Mouse (Mus musculus) hindbrain, embryonic 13.5 days (tissue): ENCODE measurements around the gene Sorl1. TPM values are rescaled to one million over a fixed set of nuclear protein-coding genes. Genes with fewer than 3 reads are reported as not detected.
A peak's percentile ranks its signal among the peaks of the same experiment; 100 is the strongest.

Experiments used
- ATAC-seq: fragments of 200-750 bp; cut with Nextera tagmentation; 2 replicates; pipeline ENCODE4 v1.8.0; 2017; ENCODE audit warnings: moderate TSS enrichment; ENCODE audit not compliant: low FRiP score
- H3K27ac ChIP-seq: fragments of 300-500 bp; sonication (generic); 2 replicates; pipeline ENCODE4 v1.5.1; 2015; ENCODE audit warnings: inconsistent platforms, mild to moderate bottlenecking, moderate library complexity
- H3K27me3 ChIP-seq: fragments of 300-500 bp; sonication (generic); 2 replicates; pipeline ENCODE4 v1.6.1; 2015; ENCODE audit warnings: mild to moderate bottlenecking, inconsistent platforms
- H3K36me3 ChIP-seq: fragments of 300-500 bp; sonication (generic); 2 replicates; pipeline ENCODE4 v1.6.1; 2015; ENCODE audit warnings: mild to moderate bottlenecking, inconsistent platforms
- H3K4me1 ChIP-seq: fragments of 300-500 bp; sonication (generic); replicated peaks from 2 replicates; pipeline ENCODE4 v1.6.1; 2015; ENCODE audit warnings: inconsistent platforms
- H3K4me2 ChIP-seq: fragments of 300-500 bp; sonication (generic); 2 replicates; pipeline ENCODE4 v1.6.1; 2015; ENCODE audit warnings: inconsistent platforms, mild to moderate bottlenecking, moderate library complexity
- H3K4me3 ChIP-seq: fragments of 300-500 bp; sonication (generic); 2 replicates; pipeline ENCODE4 v1.5.1; 2015; ENCODE audit warnings: mild to moderate bottlenecking, inconsistent platforms
- H3K9ac ChIP-seq: fragments of 300-500 bp; sonication (generic); 2 replicates; pipeline ENCODE4 v1.6.1; 2015; ENCODE audit warnings: mild to moderate bottlenecking, inconsistent platforms
- H3K9me3 ChIP-seq: fragments of 300-500 bp; sonication (generic); 2 replicates; pipeline ENCODE4 v1.6.1; 2016; ENCODE audit warnings: inconsistent platforms
- WGBS: fragments of 180-500 bp; shearing (Covaris S2); methylation state at CpG from one replicate; pipeline ENCODE4 v1.1.7; 2015; 5-methylcytosine and 5-hydroxymethylcytosine counted together
- polyA plus RNA-seq: library from polyadenylated mRNA; unstranded; fragments of >200 nt; fragmentation: Nextera tagmentation; extraction: Ambion mirVana; gene quantifications from 2 replicates; pipeline ENCODE4 v1.2.1, GENCODE M21; 2015

Gene Sorl1
- polyA plus RNA-seq, 1 experiment from 2014 or later = 12.8 TPM

GRCm38 (mm10) chr9:42019308-42020031, 104.6 kb downstream of the Sorl1 start:
- Histone ChIP-seq H3K27me3 (0 out of 2 replicates have a peak, but pooled peaks cover 3% of the 10 kb centered on the region), H3K4me2 (no peak overlapping the region), H3K4me1 (peaks cover 15% of the 10 kb centered on the region), H3K4me3 (no peak overlapping the region), H3K9me3 (peaks cover 6% of the 10 kb centered on the region; the same call in 1 of the 2 replicates), H3K9ac (no peak overlapping the region), H3K27ac (0 out of 2 replicates have a peak overlapping the region, but pooled peaks have one; percentile 2), H3K36me3 (peaks cover 62% of the 10 kb centered on the region)
- ATAC-seq = no peak
- WGBS = 59% methylated on average over 7 of the region's 7 CpGs

GRCm38 (mm10) chr9:42008501-42008900, 115.6 kb downstream of the Sorl1 start:
- no peak overlapping the region for H3K9ac ChIP-seq
- peaks cover 4% of the 10 kb centered on the region; the same call in 1 of the 2 replicates for H3K4me1 ChIP-seq
- no peak overlapping the region for H3K4me3 ChIP-seq
- H3K9me3 ChIP-seq = no peaks in the 10 kb centered on the region
- H3K27me3 ChIP-seq = no peaks in the 10 kb centered on the region
- peaks cover 23% of the 10 kb centered on the region for H3K36me3 ChIP-seq
- H3K27ac ChIP-seq = no peak overlapping the region
- ATAC-seq = no peak
- no peak overlapping the region for H3K4me2 ChIP-seq
- 97% methylated on average over 5 of the region's 5 CpGs for WGBS

GRCm38 (mm10) chr9:42005101-42005500, 119.0 kb downstream of the Sorl1 start:
- Histone ChIP-seq H3K4me2 (no peak overlapping the region), H3K27me3 (no peaks in the 10 kb centered on the region), H3K36me3 (peaks cover 32% of the 10 kb centered on the region), H3K9ac (no peak overlapping the region), H3K27ac (no peak overlapping the region), H3K9me3 (no peaks in the 10 kb centered on the region), H3K4me1 (peaks cover 6% of the 10 kb centered on the region; the same call in 1 of the 2 replicates), H3K4me3 (no peak overlapping the region)
- WGBS = 73% methylated on average over 8 of the region's 8 CpGs
- ATAC-seq = no peak

- H3K27me3 ChIP-seq = no peaks in the 10 kb centered on the region
- H3K27ac ChIP-seq = 0 out of 2 replicates have a peak overlapping the region, but pooled peaks have one; percentile 9
- peaks cover 9% of the 10 kb centered on the region; the same call in 1 of the 2 replicates for H3K4me1 ChIP-seq
- H3K4me2 ChIP-seq = no peak overlapping the region
- peak overlapping the region; percentile 36; the same call in 1 of the 2 replicates for H3K9ac ChIP-seq
- peaks cover 32% of the 10 kb centered on the region for H3K36me3 ChIP-seq
- no peaks in the 10 kb centered on the region for H3K9me3 ChIP-seq
- H3K4me3 ChIP-seq = no peak overlapping the region
- ATAC-seq = no peak
- 84% methylated on average over 4 of the region's 4 CpGs for WGBS
Observed at GRCm38 (mm10) chr9:42004140-42004539, 120.0 kb downstream of the Sorl1 start.

- ATAC-seq = peak; percentile 65
Observed at GRCm38 (mm10) chr9:41999498-42000473, 124.3 kb downstream of the Sorl1 start.

GRCm38 (mm10) chr9:41995278-41995677, 128.8 kb downstream of the Sorl1 start:
- Histone ChIP-seq H3K9me3 (no peaks in the 10 kb centered on the region), H3K36me3 (peaks cover 36% of the 10 kb centered on the region), H3K4me2 (no peak overlapping the region), H3K9ac (no peak overlapping the region), H3K4me1 (peaks cover 4% of the 10 kb centered on the region; the same call in 1 of the 2 replicates), H3K27me3 (no peaks in the 10 kb centered on the region), H3K27ac (no peak overlapping the region; the same call in 1 of the 2 replicates), H3K4me3 (no peak overlapping the region)
- ATAC-seq = no peak
- WGBS = 86% methylated on average over 9 of the region's 9 CpGs

More at GRCm38 (mm10) chr9:41999498-42000473, 124.3 kb downstream of the Sorl1 start:
- Histone ChIP-seq H3K36me3 (peaks cover 19% of the 10 kb centered on the region), H3K27me3 (no peaks in the 10 kb centered on the region), H3K27ac (peak overlapping the region; percentile 61), H3K4me1 (peaks cover 9% of the 10 kb centered on the region; the same call in 1 of the 2 replicates), H3K9me3 (no peaks in the 10 kb centered on the region), H3K4me2 (no peak overlapping the region), H3K4me3 (no peak overlapping the region), H3K9ac (no peak overlapping the region)
- WGBS = 69% methylated on average over 12 of the region's 12 CpGs

- H3K27ac ChIP-seq = no peak overlapping the region
- no peak overlapping the region for H3K9ac ChIP-seq
- H3K27me3 ChIP-seq = no peaks in the 10 kb centered on the region
- H3K4me3 ChIP-seq = no peak overlapping the region
- no peak overlapping the region for H3K4me2 ChIP-seq
- peaks cover 47% of the 10 kb centered on the region for H3K36me3 ChIP-seq
- H3K9me3 ChIP-seq = no peaks in the 10 kb centered on the region
- H3K4me1 ChIP-seq = no peaks in the 10 kb centered on the region
- WGBS = 90% methylated on average over 5 of the region's 5 CpGs
- ATAC-seq = no peak
Observed at GRCm38 (mm10) chr9:41993821-41994220, 130.3 kb downstream of the Sorl1 start.

GRCm38 (mm10) chr9:41992841-41993240, 131.3 kb downstream of the Sorl1 start:
- H3K9me3 ChIP-seq = no peaks in the 10 kb centered on the region
- peaks cover 56% of the 10 kb centered on the region for H3K36me3 ChIP-seq
- no peak overlapping the region for H3K4me3 ChIP-seq
- WGBS = 91% methylated on average over 5 of the region's 5 CpGs
- H3K4me1 ChIP-seq = no peaks in the 10 kb centered on the region
- ATAC-seq = no peak
- no peaks in the 10 kb centered on the region for H3K27me3 ChIP-seq
- H3K27ac ChIP-seq = no peak overlapping the region
- H3K9ac ChIP-seq = no peak overlapping the region
- H3K4me2 ChIP-seq = no peak overlapping the region

GRCm38 (mm10) chr9:41985636-41986035, 138.5 kb downstream of the Sorl1 start:
- Histone ChIP-seq H3K9ac (no peak overlapping the region), H3K4me3 (no peak overlapping the region), H3K27ac (no peak overlapping the region), H3K27me3 (no peaks in the 10 kb centered on the region), H3K36me3 (peaks cover 73% of the 10 kb centered on the region), H3K4me2 (no peak overlapping the region), H3K9me3 (no peaks in the 10 kb centered on the region), H3K4me1 (peaks cover 3% of the 10 kb centered on the region)
- ATAC-seq = no peak
- 55% methylated on average over 5 of the region's 5 CpGs for WGBS

GRCm38 (mm10) chr9:41985052-41985451, 139.0 kb downstream of the Sorl1 start:
- Histone ChIP-seq H3K9ac (no peak overlapping the region), H3K27ac (no peak overlapping the region), H3K4me2 (no peak overlapping the region), H3K27me3 (no peaks in the 10 kb centered on the region), H3K9me3 (no peaks in the 10 kb centered on the region), H3K4me1 (peaks cover 3% of the 10 kb centered on the region), H3K36me3 (peaks cover 73% of the 10 kb centered on the region), H3K4me3 (no peak overlapping the region)
- ATAC-seq = no peak
- WGBS = 69% methylated on average over 9 of the region's 9 CpGs

- Histone ChIP-seq H3K36me3 (peaks cover 71% of the 10 kb centered on the region), H3K27ac (no peak overlapping the region), H3K9me3 (no peaks in the 10 kb centered on the region), H3K27me3 (no peaks in the 10 kb centered on the region), H3K4me1 (peaks cover 3% of the 10 kb centered on the region), H3K4me3 (no peak overlapping the region), H3K4me2 (no peak overlapping the region), H3K9ac (no peak overlapping the region)
- WGBS = 93% methylated on average over 11 of the region's 11 CpGs
- no peak for ATAC-seq
Observed at GRCm38 (mm10) chr9:41984306-41984705, 139.8 kb downstream of the Sorl1 start.

- H3K4me2 ChIP-seq = no peak overlapping the region
Observed at GRCm38 (mm10) chr9:41983286-41983685, 140.8 kb downstream of the Sorl1 start.

More at GRCm38 (mm10) chr9:41983286-41983685, 140.8 kb downstream of the Sorl1 start:
- Histone ChIP-seq H3K4me1 (peaks cover 3% of the 10 kb centered on the region), H3K9me3 (no peaks in the 10 kb centered on the region), H3K36me3 (peaks cover 72% of the 10 kb centered on the region), H3K27ac (no peak overlapping the region), H3K9ac (no peak overlapping the region), H3K27me3 (no peaks in the 10 kb centered on the region), H3K4me3 (no peak overlapping the region)
- 95% methylated on average over 3 of the region's 3 CpGs for WGBS
- ATAC-seq = no peak
